8 mouse cellular contexts compared by ENCODE assay signal in genomic region chr9:96437805-96438333, GRCm38 (mm10). TPM values are rescaled to one million over a fixed set of nuclear protein-coding genes. Genes with fewer than 3 reads are reported as not detected.
DNase-seq lines count a peak whose midpoint lies in the region; ATAC-seq and TF ChIP-seq lines count a peak whose summit lies in the region.

No protein-coding gene starts in this region.

- H3K36me3 ChIP-seq in ES-Bruce4 (ENCODE audit: control insufficient read depth, insufficient read depth, low read length, poor library complexity, severe bottlenecking) = no peaks in the 10 kb centered on the region
- H3K36me3 ChIP-seq in forebrain, embryonic 12.5 days (replicated peaks) = no peaks in the 10 kb centered on the region

- H3K9me3 ChIP-seq in ES-Bruce4 (replicated peaks; ENCODE audit: control insufficient read depth, insufficient read depth, low read length, poor library complexity, severe bottlenecking) = no peaks in the 10 kb centered on the region
- no peaks in the 10 kb centered on the region for H3K9me3 ChIP-seq in forebrain, embryonic 12.5 days

- TF ChIP-seq POLR2A in ES-Bruce4 (IDR thresholded peaks at IDR 0.05; ENCODE audit: insufficient read depth, low read length) = no peak
- TF ChIP-seq POLR2A in brain, embryonic 14.5 days (IDR thresholded peaks at IDR 0.05; ENCODE audit: borderline replicate concordance, extremely low read depth, insufficient read depth, insufficient read length, poor library complexity, severe bottlenecking) = no peak

- H3K27ac ChIP-seq in ES-Bruce4 (ENCODE audit: insufficient read depth, low read length) = no peak overlapping the region
- peak overlapping the region; percentile 74 for H3K27ac ChIP-seq in forebrain, embryonic 12.5 days

- peak overlapping the region; percentile 77 for H3K4me2 ChIP-seq in forebrain, embryonic 12.5 days

- peak overlapping the region; percentile 17 for H3K4me3 ChIP-seq in ES-Bruce4 (ENCODE audit: low read depth, low read length)
- peak overlapping the region; percentile 44 for H3K4me3 ChIP-seq in forebrain, embryonic 12.5 days (replicated peaks)

- no peak for TF ChIP-seq CTCF in ES-Bruce4 (IDR thresholded peaks at IDR 0.05; ENCODE audit: low read depth, low read length)
- TF ChIP-seq CTCF in brain, embryonic 14.5 days (IDR thresholded peaks at IDR 0.05; ENCODE audit: borderline replicate concordance, extremely low read depth, insufficient read depth, insufficient read length) = no peak

- ATAC-seq in forebrain, embryonic 12.5 days (ENCODE audit: low FRiP score) = peak; percentile 75

- DNase-seq in brain, embryonic 14.5 days (ENCODE audit: low read depth) = peak; percentile 81
- peak; percentile 65 for DNase-seq in heart, postnatal 25 days (ENCODE audit: low spot score)
- DNase-seq in kidney, postnatal 4 days = peak; percentile 77 to 84
- peak; percentile 66 for DNase-seq in lung, postnatal 14 days
- DNase-seq in ovary, postnatal 14 days (ENCODE audit: low spot score) = peak; percentile 45
- peak; percentile 79 for DNase-seq in thymus, postnatal 36 days

- intact Hi-C loops in heart, postnatal 25 days (cut with DNase I) = loop anchor here (5.0 kb wide), 2 partner anchors 39 to 76 kb away; partner anchors contain the start of genes Atp1b3 and Rnf7

- 0 out of 2 replicates have a peak, but pooled peaks have one; percentile 56 for TF ChIP-seq EP300 in ES-Bruce4 (IDR thresholded peaks at IDR 0.05; ENCODE audit: insufficient read depth, low read depth, low read length)

- H3K27me3 ChIP-seq in ES-Bruce4 (ENCODE audit: control insufficient read depth, insufficient read depth, low read length, poor library complexity, severe bottlenecking) = no peaks in the 10 kb centered on the region
- peaks cover 55% of the 10 kb centered on the region for H3K27me3 ChIP-seq in forebrain, embryonic 12.5 days

- under 1% methylated on average over 25 of the region's 25 CpGs for WGBS in forebrain, embryonic 12.5 days

- H3K9ac ChIP-seq in ES-Bruce4 (ENCODE audit: low read depth, poor library complexity, severe bottlenecking) = no peak overlapping the region
- H3K9ac ChIP-seq in forebrain, embryonic 12.5 days = peak overlapping the region; percentile 61

- peaks cover 3% of the 10 kb centered on the region for H3K4me1 ChIP-seq in ES-Bruce4 (ENCODE audit: control insufficient read depth, insufficient read depth, low read length)
- peaks cover 33% of the 10 kb centered on the region for H3K4me1 ChIP-seq in forebrain, embryonic 12.5 days

RNA-seq across cellular contexts. Expression of gene Rnf7, which starts 40.6 kb away (rescaled TPM):
- polyA plus RNA-seq in ES-Bruce4 (2011; ENCODE audit: insufficient read depth, insufficient read length, low read depth, missing spikeins) = 108 and 115 TPM in 2 replicates
- 215 and 233 TPM in 2 replicates for polyA plus RNA-seq in brain, embryonic 14.5 days (2012; rRNA removed)
- 231 and 238 TPM in 2 replicates for polyA plus RNA-seq in forebrain, embryonic 12.5 days (2016; fragmentation: Nextera tagmentation; extraction: Ambion mirVana)
- total RNA-seq in heart, postnatal 25 days (2021) = 10 to 100 TPM; 71.2 to 85.8 TPM
